Mouse (Mus musculus) embryonic facial prominence, embryonic 11.5 days (tissue): ENCODE measurements around the gene Dnajc5. TPM values are rescaled to one million over a fixed set of nuclear protein-coding genes. Genes with fewer than 3 reads are reported as not detected.
A peak's percentile ranks its signal among the peaks of the same experiment; 100 is the strongest.

Experiments used
- ATAC-seq: fragments of 200-750 bp; cut with Nextera tagmentation; replicated peaks from 2 replicates; pipeline ENCODE4 v1.8.0; 2017; ENCODE audit warnings: low read depth; ENCODE audit not compliant: insufficient number of reproducible peaks, low FRiP score, low TSS enrichment
- DNase-seq: peaks from one replicate; pipeline ENCODE4 v3.0.0-alpha.2; 2015; ENCODE audit warnings: low spot score
- H3K27ac ChIP-seq: fragments of 300-500 bp; sonication (generic); replicated peaks from 2 replicates; pipeline ENCODE4 v1.5.1; 2014; ENCODE audit warnings: mild to moderate bottlenecking, low read depth, low read length, control low read depth
- H3K27me3 ChIP-seq: fragments of 300-500 bp; sonication (generic); 2 replicates; pipeline ENCODE4 v1.6.1; 2014; ENCODE audit warnings: mild to moderate bottlenecking, low read length, moderate library complexity, mixed read lengths; ENCODE audit not compliant: control insufficient read depth, insufficient read depth
- H3K36me3 ChIP-seq: fragments of 300-500 bp; sonication (generic); replicated peaks from 2 replicates; pipeline ENCODE4 v1.6.1; 2014; ENCODE audit warnings: low read depth, mild to moderate bottlenecking, low read length, moderate library complexity, mixed read lengths; ENCODE audit not compliant: control insufficient read depth, insufficient read depth
- H3K4me1 ChIP-seq: fragments of 300-500 bp; sonication (generic); 2 replicates; pipeline ENCODE4 v1.6.1; 2014; ENCODE audit warnings: low read length, mixed read lengths; ENCODE audit not compliant: control insufficient read depth, insufficient read depth
- H3K4me2 ChIP-seq: fragments of 300-500 bp; sonication (generic); 2 replicates; pipeline ENCODE4 v1.6.1; 2014; ENCODE audit warnings: low read depth, mild to moderate bottlenecking, control low read depth, low read length, moderate library complexity
- H3K4me3 ChIP-seq: fragments of 300-500 bp; sonication (generic); 2 replicates; pipeline ENCODE4 v1.5.1; 2014; ENCODE audit warnings: low read depth, low read length, control low read depth
- H3K9ac ChIP-seq: fragments of 300-500 bp; sonication (generic); replicated peaks from 2 replicates; pipeline ENCODE4 v1.6.1; 2014; ENCODE audit warnings: mild to moderate bottlenecking, control low read depth, low read length
- H3K9me3 ChIP-seq: fragments of 300-500 bp; sonication (generic); replicated peaks from 2 replicates; pipeline ENCODE4 v1.6.1; 2016; ENCODE audit warnings: mild to moderate bottlenecking, low read length, inconsistent platforms, mixed read lengths; ENCODE audit not compliant: control insufficient read depth
- WGBS: fragments of 180-500 bp; shearing (Covaris S2); extraction: QIAGEN DNeasy Blood & Tissue Kit; methylation state at CpG from one replicate; pipeline ENCODE4 v1.1.7; 2014; 5-methylcytosine and 5-hydroxymethylcytosine counted together
- polyA plus RNA-seq: library from polyadenylated mRNA; unstranded; fragments of >200 nt; fragmentation: Nextera tagmentation; extraction: Ambion mirVana; gene quantifications from 2 replicates; pipeline ENCODE4 v1.2.1, GENCODE M21; 2014

The Dnajc5 gene
- polyA plus RNA-seq, 1 experiment from 2014 or later, result 79.1 TPM

DNA sequence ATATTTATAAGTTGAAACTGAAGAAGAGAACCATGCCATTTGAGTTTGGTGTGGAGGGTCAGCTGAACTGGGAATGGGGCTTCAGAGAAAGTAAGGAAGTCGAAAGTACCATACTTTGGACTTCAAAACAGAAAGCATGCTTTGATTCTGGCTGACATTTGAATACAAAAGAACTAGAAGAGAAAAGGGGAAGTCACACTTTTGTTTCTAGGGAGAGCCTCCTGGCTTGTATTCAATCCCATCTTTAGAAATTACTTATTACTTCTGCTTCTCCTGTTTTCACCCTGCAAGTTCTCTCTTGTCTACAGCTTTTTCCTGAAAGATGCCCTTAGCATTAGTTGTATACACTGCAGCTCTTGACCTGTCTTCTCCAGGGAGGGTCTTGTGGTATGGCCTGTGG lies 27.9 kb downstream of the Dnajc5 start:
- H3K27me3 ChIP-seq, result no peaks in the 10 kb centered on the region
- H3K4me3 ChIP-seq, result no peak overlapping the region
- H3K36me3 ChIP-seq, result peaks cover 13% of the 10 kb centered on the region
- no peaks in the 10 kb centered on the region for H3K4me1 ChIP-seq
- no peak overlapping the region for H3K4me2 ChIP-seq
- H3K27ac ChIP-seq, result no peak overlapping the region
- no peak for DNase-seq
- 85% methylated on average over 1 of the region's 1 CpGs for WGBS
- H3K9ac ChIP-seq, result no peak overlapping the region
- no peaks in the 10 kb centered on the region for H3K9me3 ChIP-seq
- no peak for ATAC-seq

DNA sequence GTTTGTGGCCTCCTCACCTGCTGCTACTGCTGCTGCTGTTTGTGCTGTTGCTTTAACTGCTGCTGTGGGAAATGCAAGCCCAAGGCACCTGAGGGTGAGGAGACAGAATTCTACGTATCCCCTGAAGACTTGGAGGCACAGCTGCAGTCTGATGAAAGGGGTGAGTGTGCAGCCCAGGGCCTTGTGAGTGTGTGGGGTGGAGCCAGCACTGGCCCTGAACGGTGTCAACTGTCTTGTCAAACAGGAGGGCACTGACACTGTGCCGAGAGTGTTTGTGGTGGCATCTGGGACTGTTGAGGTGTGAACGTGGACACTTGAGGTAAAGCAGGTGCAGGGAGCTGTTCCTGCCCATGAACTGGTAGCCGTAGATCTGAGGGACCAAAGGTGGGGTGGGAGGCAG lies 28.4 kb downstream of the Dnajc5 start:
- 94% methylated on average over 5 of the region's 5 CpGs for WGBS
- Histone ChIP-seq H3K36me3 (peaks cover 13% of the 10 kb centered on the region), H3K4me2 (no peak overlapping the region), H3K27me3 (no peaks in the 10 kb centered on the region), H3K27ac (no peak overlapping the region), H3K9ac (no peak overlapping the region), H3K4me3 (no peak overlapping the region), H3K9me3 (no peaks in the 10 kb centered on the region), H3K4me1 (no peaks in the 10 kb centered on the region)
- ATAC-seq, result no peak
- no peak for DNase-seq

DNA sequence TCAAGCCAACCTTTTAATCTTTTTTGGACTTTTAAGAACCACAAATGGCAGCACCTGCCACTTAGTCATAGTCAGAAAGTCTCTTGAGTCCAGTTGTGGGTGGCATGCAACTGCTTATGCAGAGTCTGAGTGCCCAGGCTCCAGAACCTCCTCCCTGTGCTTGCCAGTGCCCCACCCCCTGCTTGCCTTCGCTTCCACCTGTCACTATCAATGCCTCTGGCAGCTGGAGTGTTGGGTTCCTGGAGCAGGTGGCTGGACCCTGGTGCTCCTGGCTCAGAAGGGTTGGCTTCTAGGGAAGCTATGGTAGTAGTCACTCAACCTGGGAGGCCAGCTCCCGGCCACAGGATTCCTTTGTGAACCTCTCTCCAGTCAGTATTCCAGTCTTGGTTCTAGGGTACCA lies 29.9 kb downstream of the Dnajc5 start:
- Histone ChIP-seq H3K9me3 (no peaks in the 10 kb centered on the region), H3K4me3 (no peak overlapping the region), H3K9ac (no peak overlapping the region), H3K27me3 (no peaks in the 10 kb centered on the region), H3K36me3 (peaks cover 13% of the 10 kb centered on the region), H3K4me1 (no peaks in the 10 kb centered on the region), H3K27ac (no peak overlapping the region), H3K4me2 (no peak overlapping the region)
- DNase-seq, result no peak
- ATAC-seq, result no peak
- 81% methylated on average over 2 of the region's 2 CpGs for WGBS

DNA sequence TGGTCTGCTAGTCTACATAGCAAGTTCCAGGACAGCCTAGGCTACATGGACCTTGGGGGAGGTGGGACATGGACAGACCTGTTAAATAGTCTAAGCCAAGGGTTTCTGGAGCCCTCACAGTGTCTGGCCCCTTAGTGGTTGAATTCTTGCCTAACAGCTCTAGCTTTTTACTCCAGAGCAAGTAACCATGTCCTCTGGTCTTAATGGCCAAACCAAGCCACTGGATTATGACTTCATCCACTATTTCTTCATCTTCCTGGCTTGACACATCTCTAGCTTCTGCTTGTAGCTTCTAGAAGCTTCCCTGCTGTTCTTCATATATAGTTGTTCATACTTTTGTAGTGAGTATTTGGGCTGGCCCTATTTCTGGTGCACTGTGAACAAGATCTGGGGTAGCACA lies 33.5 kb downstream of the Dnajc5 start:
- Histone ChIP-seq H3K4me1 (no peaks in the 10 kb centered on the region), H3K36me3 (peaks cover 13% of the 10 kb centered on the region), H3K27ac (no peak overlapping the region), H3K9me3 (no peaks in the 10 kb centered on the region), H3K4me2 (no peak overlapping the region), H3K4me3 (no peak overlapping the region), H3K9ac (no peak overlapping the region), H3K27me3 (no peaks in the 10 kb centered on the region)
- DNase-seq (no peak), ATAC-seq (no peak)

DNA sequence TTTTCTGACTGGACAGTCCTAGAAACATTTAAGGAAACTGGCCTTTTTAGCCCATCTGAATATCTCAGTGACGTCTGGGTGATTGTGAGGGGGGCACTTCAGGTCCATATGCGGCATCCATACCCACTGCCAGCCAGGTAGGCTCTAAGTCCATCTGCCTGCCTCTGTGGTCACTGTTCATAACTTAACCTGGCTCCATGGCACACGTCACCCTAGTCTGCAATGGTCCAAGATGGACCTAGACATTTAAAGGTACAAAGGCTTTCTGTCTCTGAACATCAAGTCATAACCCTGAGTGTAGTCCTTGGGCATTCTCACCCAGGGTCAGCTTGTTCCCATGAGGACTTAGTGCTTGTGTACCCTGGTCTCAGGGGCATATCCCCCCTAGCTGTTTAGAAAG lies 47.1 kb downstream of the Dnajc5 start:
- Histone ChIP-seq H3K4me1 (no peaks in the 10 kb centered on the region), H3K27ac (no peak overlapping the region), H3K9ac (no peak overlapping the region), H3K4me3 (no peak overlapping the region), H3K36me3 (no peaks in the 10 kb centered on the region), H3K4me2 (no peak overlapping the region), H3K9me3 (no peaks in the 10 kb centered on the region), H3K27me3 (no peaks in the 10 kb centered on the region)
- no peak for DNase-seq
- WGBS, result 82% methylated on average over 3 of the region's 3 CpGs
- no peak for ATAC-seq

GRCm38 (mm10) chr2:181568272-181569008 lies 48.2 kb downstream of the Dnajc5 start:
- no peaks in the 10 kb centered on the region for H3K27me3 ChIP-seq
- H3K9me3 ChIP-seq, result no peaks in the 10 kb centered on the region
- ATAC-seq, result no peak
- H3K4me1 ChIP-seq, result no peaks in the 10 kb centered on the region
- no peak overlapping the region for H3K4me2 ChIP-seq
- no peak overlapping the region for H3K27ac ChIP-seq
- 83% methylated on average over 7 of the region's 7 CpGs for WGBS
- peak; percentile 63 for DNase-seq
- H3K36me3 ChIP-seq, result no peaks in the 10 kb centered on the region
- H3K4me3 ChIP-seq, result no peak overlapping the region
- no peak overlapping the region for H3K9ac ChIP-seq

DNA sequence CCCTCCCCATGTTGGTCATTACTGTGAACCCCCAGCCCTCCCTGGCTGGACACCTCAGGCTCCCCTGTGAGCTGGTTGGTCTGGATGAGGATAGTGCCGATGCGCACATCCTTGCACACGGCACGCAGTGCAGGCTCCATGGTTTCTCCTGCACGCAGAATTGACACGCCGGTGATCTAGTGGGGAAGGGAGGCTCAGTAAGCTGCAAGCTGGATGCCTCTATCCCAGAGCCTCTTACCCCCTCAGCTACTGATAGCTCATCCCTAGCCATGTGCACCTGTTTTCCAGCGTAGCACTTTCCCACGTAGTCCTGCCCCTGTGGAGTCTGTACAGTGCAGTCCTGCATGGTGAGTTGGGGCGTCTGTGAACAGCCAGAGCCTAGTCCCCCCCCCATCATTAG lies 49.6 kb downstream of the Dnajc5 start:
- Histone ChIP-seq H3K9me3 (no peaks in the 10 kb centered on the region), H3K4me1 (no peaks in the 10 kb centered on the region), H3K27me3 (no peaks in the 10 kb centered on the region), H3K9ac (no peak overlapping the region), H3K36me3 (no peaks in the 10 kb centered on the region; the same call in 1 of the 2 replicates), H3K4me3 (no peak overlapping the region), H3K4me2 (no peak overlapping the region), H3K27ac (no peak overlapping the region)
- ATAC-seq (no peak), DNase-seq (no peak)
- WGBS, result 88% methylated on average over 8 of the region's 10 CpGs

DNA sequence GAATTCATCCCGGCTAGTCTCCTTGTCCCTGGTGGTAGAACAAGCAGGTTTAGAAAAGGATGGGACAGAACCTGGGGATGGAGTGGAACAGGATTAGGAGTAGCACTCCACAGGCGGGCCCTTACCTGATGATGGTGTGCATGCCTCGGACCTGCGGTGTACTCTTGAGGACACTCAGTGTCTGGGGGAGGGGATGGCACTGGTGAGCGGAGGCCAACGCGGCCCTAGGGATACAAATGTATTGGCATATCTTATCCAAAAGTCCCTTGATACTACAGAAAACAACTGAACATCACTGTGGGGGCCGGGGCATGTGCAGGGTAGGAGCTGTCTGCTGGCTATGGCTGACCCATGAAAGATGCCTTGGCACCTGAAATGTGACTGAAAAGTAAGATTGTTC lies 50.1 kb downstream of the Dnajc5 start:
- no peak overlapping the region for H3K4me3 ChIP-seq
- 90% methylated on average over 8 of the region's 8 CpGs for WGBS
- H3K27ac ChIP-seq, result no peak overlapping the region
- no peaks in the 10 kb centered on the region for H3K27me3 ChIP-seq
- H3K9ac ChIP-seq, result no peak overlapping the region
- H3K9me3 ChIP-seq, result no peaks in the 10 kb centered on the region
- no peak for DNase-seq
- no peaks in the 10 kb centered on the region for H3K4me1 ChIP-seq
- no peak for ATAC-seq
- no peaks in the 10 kb centered on the region; the same call in 1 of the 2 replicates for H3K36me3 ChIP-seq
- H3K4me2 ChIP-seq, result no peak overlapping the region
